Mouse (Mus musculus): ENCODE data around the gene Jmjd8. TPM values are rescaled to one million over a fixed set of nuclear protein-coding genes. Genes with fewer than 3 reads are reported as not detected.

Gene Jmjd8
- total and polyA plus RNA-seq, 3 experiments = 32.7 to 47.2 (median 36.9) TPM

DNA sequence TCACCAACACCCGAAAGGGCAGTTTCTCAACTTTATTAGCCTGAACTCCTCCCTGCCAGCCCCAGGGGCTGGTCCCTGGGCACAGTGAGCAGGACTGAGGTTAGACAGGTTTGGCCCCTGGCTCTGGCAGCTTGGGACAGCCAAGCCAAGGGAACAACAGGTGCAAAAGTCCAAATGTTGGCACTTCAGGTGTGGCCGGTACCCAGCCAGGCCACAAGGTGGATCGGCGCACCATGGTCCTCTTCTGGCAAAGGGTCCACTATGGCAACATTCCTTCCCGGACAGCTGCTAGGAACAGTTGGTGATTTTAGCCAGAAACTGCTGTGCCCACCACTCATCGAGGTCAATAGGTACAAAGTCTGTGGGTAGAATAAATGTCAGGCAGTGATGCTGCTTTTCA is 35.0 kb downstream of the Jmjd8 start:
- H3K27me3 ChIP-seq (ENCODE audit: control insufficient read depth, insufficient read depth, low read length) = no peaks in the 10 kb centered on the region
- intact Hi-C loops (cut with DNase I) = no loop called here
- H3K4me3 ChIP-seq = no peak overlapping the region
- no peaks in the 10 kb centered on the region for H3K36me3 ChIP-seq (ENCODE audit: control insufficient read depth, insufficient read depth, low read length)
- H3K4me1 ChIP-seq (ENCODE audit: control insufficient read depth, insufficient read depth, low read length) = peaks cover 2% of the 10 kb centered on the region
- no peak overlapping the region for H3K9ac ChIP-seq (ENCODE audit: low read depth, low read length)
- H3K79me2 ChIP-seq (replicated peaks; ENCODE audit: control insufficient read depth, insufficient read depth, low read length) = peaks cover 3% of the 10 kb centered on the region
- TF ChIP-seq POLR2A (IDR thresholded peaks at IDR 0.05; ENCODE audit: insufficient read depth, low read depth, low read length) = no peak
- WGBS = 80% methylated on average over 6 of the region's 6 CpGs
- DNase-seq = no peak
- H3K27ac ChIP-seq = no peak overlapping the region

DNA sequence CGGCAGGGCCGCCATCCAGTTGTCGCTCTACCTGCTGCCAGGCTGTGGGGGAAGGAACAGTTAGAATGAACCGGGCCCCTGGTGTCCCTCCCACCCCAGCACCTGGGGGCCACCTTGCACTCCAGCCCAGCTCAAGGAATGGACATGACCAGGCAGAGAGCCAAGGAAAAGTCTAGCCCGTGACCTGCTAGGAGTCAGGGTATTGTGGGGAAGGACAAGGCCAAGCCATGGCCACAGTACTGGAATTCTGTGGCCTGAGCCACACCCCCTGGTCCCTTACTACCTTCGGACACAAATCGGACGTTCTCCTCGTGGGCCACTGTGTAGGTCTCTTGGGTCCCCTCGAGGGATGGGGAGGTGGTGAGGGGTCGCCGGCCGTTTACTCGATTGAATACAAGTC is 35.6 kb downstream of the Jmjd8 start:
- Histone ChIP-seq H3K4me3 (no peak overlapping the region), H3K36me3 (ENCODE audit: control insufficient read depth, insufficient read depth, low read length) (no peaks in the 10 kb centered on the region), H3K27ac (no peak overlapping the region), H3K27me3 (ENCODE audit: control insufficient read depth, insufficient read depth, low read length) (no peaks in the 10 kb centered on the region), H3K9ac (ENCODE audit: low read depth, low read length) (no peak overlapping the region), H3K79me2 (replicated peaks; ENCODE audit: control insufficient read depth, insufficient read depth, low read length) (peaks cover 3% of the 10 kb centered on the region), H3K4me1 (ENCODE audit: control insufficient read depth, insufficient read depth, low read length) (peaks cover 5% of the 10 kb centered on the region)
- WGBS = 76% methylated on average over 14 of the region's 14 CpGs
- intact Hi-C loops (cut with DNase I) = no loop called here
- TF ChIP-seq EP300 (IDR thresholded peaks at IDR 0.05; ENCODE audit: insufficient read depth, low read depth, low read length) (no peak), CTCF (IDR thresholded peaks at IDR 0.05) (no peak), POLR2A (IDR thresholded peaks at IDR 0.05; ENCODE audit: insufficient read depth, low read depth, low read length) (no peak)
- DNase-seq = no peak

DNA sequence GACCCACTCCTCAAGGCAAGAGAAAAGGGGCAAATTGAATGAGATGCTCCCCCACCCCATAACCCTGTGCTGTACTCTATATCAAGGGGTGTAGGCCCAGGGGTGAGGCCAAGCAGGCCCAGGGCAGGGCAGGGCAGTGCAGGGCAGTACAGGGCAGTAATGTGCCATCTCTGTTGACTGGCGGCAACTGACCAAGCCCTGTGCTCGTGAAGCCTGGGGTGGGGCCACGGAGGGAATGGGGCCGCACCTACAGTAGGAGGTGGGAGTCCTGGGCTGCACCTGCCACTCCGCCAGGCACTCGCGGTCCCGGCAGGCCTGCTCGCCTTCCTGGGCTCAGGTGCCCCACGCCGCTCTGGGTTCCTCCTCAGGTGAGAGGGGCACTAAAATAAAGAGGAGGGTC is 36.6 kb downstream of the Jmjd8 start:
- Histone ChIP-seq H3K9ac (ENCODE audit: low read depth, low read length) (peak overlapping the region; percentile 35), H3K27me3 (ENCODE audit: control insufficient read depth, insufficient read depth, low read length) (no peaks in the 10 kb centered on the region), H3K27ac (peak overlapping the region; percentile 36; the same call in 1 of the 2 replicates), H3K79me2 (replicated peaks; ENCODE audit: control insufficient read depth, insufficient read depth, low read length) (peaks cover 3% of the 10 kb centered on the region), H3K36me3 (ENCODE audit: control insufficient read depth, insufficient read depth, low read length) (no peaks in the 10 kb centered on the region), H3K4me1 (ENCODE audit: control insufficient read depth, insufficient read depth, low read length) (peaks cover 5% of the 10 kb centered on the region), H3K4me3 (peak overlapping the region; percentile 35; the same call in 1 of the 2 replicates)
- no peak for DNase-seq
- 80% methylated on average over 11 of the region's 11 CpGs for WGBS
- TF ChIP-seq POLR2A (IDR thresholded peaks at IDR 0.05; ENCODE audit: insufficient read depth, low read depth, low read length) (no peak), EP300 (IDR thresholded peaks at IDR 0.05; ENCODE audit: insufficient read depth, low read depth, low read length) (no peak), CTCF (IDR thresholded peaks at IDR 0.05) (no peak)
- intact Hi-C loops (cut with DNase I) = loop anchor here (5.0 kb wide), 2 partner anchors 33 to 622 kb away; partner anchors contain the start of gene Stub1

DNA sequence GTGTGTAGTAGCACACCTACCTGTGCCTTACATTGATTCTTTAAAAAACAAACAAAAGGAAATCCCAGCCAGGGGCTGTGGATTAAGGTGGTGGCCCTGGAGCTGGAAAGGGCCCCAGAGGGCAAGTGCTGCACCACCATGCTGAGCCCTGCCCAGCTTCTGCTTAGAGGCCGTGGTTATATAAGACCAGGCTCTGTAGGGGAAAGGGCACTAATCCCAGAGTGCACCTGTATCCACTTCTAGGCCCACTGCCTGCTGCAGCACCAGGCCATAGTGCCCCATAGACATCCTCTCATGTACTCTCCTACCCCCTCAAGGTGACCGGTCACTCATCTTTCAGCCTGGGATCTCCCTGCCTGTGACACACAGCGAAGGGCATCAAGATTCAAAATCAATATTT is 37.5 kb downstream of the Jmjd8 start:
- peak overlapping the region; percentile 36 for H3K27ac ChIP-seq
- no peaks in the 10 kb centered on the region for H3K36me3 ChIP-seq (ENCODE audit: control insufficient read depth, insufficient read depth, low read length)
- H3K9ac ChIP-seq (ENCODE audit: low read depth, low read length) = no peak overlapping the region
- peaks cover 3% of the 10 kb centered on the region for H3K79me2 ChIP-seq (replicated peaks; ENCODE audit: control insufficient read depth, insufficient read depth, low read length)
- H3K27me3 ChIP-seq (ENCODE audit: control insufficient read depth, insufficient read depth, low read length) = no peaks in the 10 kb centered on the region
- 76% methylated on average over 3 of the region's 3 CpGs for WGBS
- no peak for DNase-seq
- H3K4me3 ChIP-seq = peak overlapping the region; percentile 35
- peak; percentile 55; the same call in 1 of the 2 replicates for TF ChIP-seq POLR2A (IDR thresholded peaks at IDR 0.05; ENCODE audit: insufficient read depth, low read depth, low read length)
- TF ChIP-seq EP300 (IDR thresholded peaks at IDR 0.05; ENCODE audit: insufficient read depth, low read depth, low read length) = 0 out of 2 replicates have a peak, but pooled peaks have one; percentile 58
- TF ChIP-seq CTCF (IDR thresholded peaks at IDR 0.05) = no peak
- intact Hi-C loops (cut with DNase I) = loop anchor here (5.0 kb wide), 2 partner anchors 34 to 621 kb away; partner anchors contain the start of gene Stub1
- peaks cover 5% of the 10 kb centered on the region for H3K4me1 ChIP-seq (ENCODE audit: control insufficient read depth, insufficient read depth, low read length)

DNA sequence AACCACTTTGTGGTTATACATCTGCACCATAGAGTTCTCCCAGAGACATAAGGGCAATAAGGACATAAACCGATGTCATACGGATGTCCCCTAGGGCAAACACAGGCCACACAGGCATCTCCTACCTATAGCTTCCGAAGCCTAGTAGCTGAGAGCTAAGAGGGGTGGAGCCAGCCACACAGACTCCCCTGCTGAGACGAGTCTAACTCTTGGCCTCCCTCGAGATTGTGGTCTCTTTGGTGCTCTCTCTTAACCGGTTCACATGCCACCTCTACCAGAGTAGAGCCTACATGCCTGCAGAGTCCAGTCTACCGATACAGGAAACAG is 38.8 kb downstream of the Jmjd8 start:
- Histone ChIP-seq H3K27ac (peak overlapping the region; percentile 94), H3K9ac (ENCODE audit: low read depth, low read length) (peak overlapping the region; percentile 92), H3K4me1 (ENCODE audit: control insufficient read depth, insufficient read depth, low read length) (peaks cover 3% of the 10 kb centered on the region), H3K36me3 (ENCODE audit: control insufficient read depth, insufficient read depth, low read length) (no peaks in the 10 kb centered on the region), H3K27me3 (ENCODE audit: control insufficient read depth, insufficient read depth, low read length) (no peaks in the 10 kb centered on the region), H3K4me3 (peak overlapping the region; percentile 100), H3K79me2 (replicated peaks; ENCODE audit: control insufficient read depth, insufficient read depth, low read length) (peaks cover 3% of the 10 kb centered on the region)
- no peak for DNase-seq
- WGBS = 7% methylated on average over 7 of the region's 7 CpGs
- intact Hi-C loops (cut with DNase I) = loop anchor here (5.0 kb wide), 2 partner anchors 35 to 620 kb away; partner anchors contain the start of gene Stub1
- TF ChIP-seq POLR2A (IDR thresholded peaks at IDR 0.05; ENCODE audit: insufficient read depth, low read depth, low read length) = no peak
- no peak for TF ChIP-seq CTCF (IDR thresholded peaks at IDR 0.05)
- no peak for TF ChIP-seq EP300 (IDR thresholded peaks at IDR 0.05; ENCODE audit: insufficient read depth, low read depth, low read length)

DNA sequence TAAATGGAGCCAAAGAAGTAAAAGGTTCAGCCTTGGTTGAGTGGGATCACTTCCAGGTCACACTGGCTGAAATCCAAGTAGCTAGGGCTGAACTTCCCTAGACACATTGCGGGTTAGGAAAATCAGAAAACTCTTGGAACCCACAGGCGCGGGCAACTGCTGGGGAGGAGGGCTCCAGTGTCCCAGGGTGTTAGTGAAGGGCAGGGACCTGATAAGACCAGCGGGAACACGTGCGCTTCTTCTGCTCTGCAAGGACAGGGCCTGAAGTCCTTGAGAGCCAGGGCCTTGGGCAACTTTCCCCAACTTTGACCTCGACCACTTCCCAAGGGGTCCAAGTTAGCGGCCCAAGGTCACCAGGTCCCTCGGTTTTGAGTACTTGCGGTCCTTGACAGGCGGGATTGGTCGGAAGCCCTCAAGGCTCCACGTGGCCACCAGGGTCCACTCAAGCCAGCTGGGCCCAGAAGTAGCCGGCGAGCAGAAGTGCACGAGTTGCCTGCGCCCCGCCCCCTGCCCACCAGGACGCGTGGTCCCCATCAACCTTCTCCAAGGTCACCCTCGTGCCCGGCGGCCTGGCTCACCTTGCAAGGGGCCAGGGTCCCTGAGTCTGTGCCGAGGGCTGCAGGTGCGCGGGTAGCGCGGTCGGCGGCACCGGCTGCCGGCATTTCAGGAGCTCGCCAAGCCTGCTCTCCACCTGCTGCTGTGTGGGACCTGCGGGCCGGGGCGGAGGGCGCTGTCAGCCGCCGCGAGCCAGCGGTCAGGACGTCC is 39.4 kb downstream of the Jmjd8 start:
- Histone ChIP-seq H3K4me3 (peak overlapping the region; percentile 100), H3K36me3 (ENCODE audit: control insufficient read depth, insufficient read depth, low read length) (no peaks in the 10 kb centered on the region), H3K79me2 (replicated peaks; ENCODE audit: control insufficient read depth, insufficient read depth, low read length) (peaks cover 3% of the 10 kb centered on the region), H3K9ac (ENCODE audit: low read depth, low read length) (peak overlapping the region; percentile 92), H3K27ac (peak overlapping the region; percentile 94), H3K4me1 (ENCODE audit: control insufficient read depth, insufficient read depth, low read length) (peaks cover 3% of the 10 kb centered on the region), H3K27me3 (ENCODE audit: control insufficient read depth, insufficient read depth, low read length) (no peaks in the 10 kb centered on the region)
- TF ChIP-seq CTCF (IDR thresholded peaks at IDR 0.05) (no peak), POLR2A (IDR thresholded peaks at IDR 0.05; ENCODE audit: insufficient read depth, low read depth, low read length) (peak; percentile 55; the same call in 1 of the 2 replicates), EP300 (IDR thresholded peaks at IDR 0.05; ENCODE audit: insufficient read depth, low read depth, low read length) (0 out of 2 replicates have a peak, but pooled peaks have one; percentile 50)
- under 1% methylated on average over 42 of the region's 42 CpGs for WGBS
- peak; percentile 69 to 74 for DNase-seq
- intact Hi-C loops (cut with DNase I) = loop anchor here (5.0 kb wide), 2 partner anchors 36 to 619 kb away; partner anchors contain the start of gene Stub1

Data from heart, adult 2 months (tissue).